Mouse (Mus musculus): ENCODE results near the gene Tuba1c.
"Not testable (repeated sequence)": the region's sequence is repeated elsewhere in the genome, so short reads cannot be mapped to it uniquely, and the experiment has no call there.

Gene Tuba1c

GRCm38 (mm10) chr15:99074019-99074599 lies 44.4 kb downstream of the Tuba1c start, which contains the start of gene Troap:
TSS of gene Troap (plus strand) at chr15:99074575.
- no peak for DNase-seq

- DNase-seq: peak; percentile 98
These were observed 45.1 kb downstream of the Tuba1c start for GRCm38 (mm10) chr15:99074600-99075333.

- not testable (repeated sequence) for DNase-seq
These were observed 46.3 kb downstream of the Tuba1c start for GRCm38 (mm10) chr15:99076011-99076410.

GRCm38 (mm10) chr15:99078181-99078910 lies 48.7 kb downstream of the Tuba1c start:
- no peak for DNase-seq

- DNase-seq: no peak
These were observed 50.1 kb downstream of the Tuba1c start for GRCm38 (mm10) chr15:99079804-99080203.

GRCm38 (mm10) chr15:99082322-99082721 lies 52.6 kb downstream of the Tuba1c start:
- no peak for DNase-seq

GRCm38 (mm10) chr15:99082840-99083239 lies 53.1 kb downstream of the Tuba1c start:
- DNase-seq: no peak

GRCm38 (mm10) chr15:99083258-99083657 lies 53.6 kb downstream of the Tuba1c start:
- DNase-seq: no peak

- DNase-seq: no peak
These were observed 54.3 kb downstream of the Tuba1c start for GRCm38 (mm10) chr15:99083867-99084557.

- DNase-seq: no peak
These were observed 54.9 kb downstream of the Tuba1c start for GRCm38 (mm10) chr15:99084618-99085017.

- DNase-seq: no peak
These were observed 56.3 kb downstream of the Tuba1c start for GRCm38 (mm10) chr15:99085997-99086396.

- DNase-seq: no peak
These were observed 57.8 kb downstream of the Tuba1c start, which contains the start of gene C1ql4 for GRCm38 (mm10) chr15:99087253-99088075. TSS of gene C1ql4 (minus strand) at chr15:99087817.
